Mouse (Mus musculus): ENCODE data around the gene Gfral. TPM values are rescaled to one million over a fixed set of nuclear protein-coding genes. Genes with fewer than 3 reads are reported as not detected.
"Not testable (repeated sequence)": the region's sequence is repeated elsewhere in the genome, so short reads cannot be mapped to it uniquely, and the experiment has no call there.

The Gfral gene
- polyA plus RNA-seq, 1 experiment from 2014 or later: not detected

DNA sequence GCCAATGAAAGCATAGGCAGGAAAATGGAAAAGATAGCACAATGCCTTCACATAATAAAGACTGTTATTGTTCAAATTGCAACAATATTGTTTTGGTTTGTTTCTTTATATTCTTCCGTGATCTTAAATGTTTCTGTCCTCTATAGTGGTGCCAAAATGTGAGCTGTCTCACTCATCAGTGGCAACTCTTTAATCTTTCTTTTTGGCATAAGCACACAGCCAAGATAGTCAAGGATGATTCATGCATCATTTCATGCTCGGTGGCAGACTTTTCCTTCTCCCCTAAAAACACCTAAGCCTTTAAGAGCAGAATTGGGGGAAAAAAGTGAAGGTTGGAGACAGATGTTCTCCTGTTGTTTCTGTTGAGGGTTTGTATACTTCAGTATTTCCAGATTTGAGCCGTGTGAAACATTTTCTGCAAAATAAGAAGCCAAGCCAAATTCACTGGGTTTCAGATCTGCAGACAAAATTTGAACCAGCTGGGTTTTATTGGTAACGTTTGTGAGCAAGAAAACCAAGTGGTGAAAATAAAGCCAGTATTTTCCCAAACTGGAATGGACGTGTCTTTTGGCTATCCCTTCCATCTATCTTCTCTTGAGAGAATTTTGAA, 40.7 kb downstream of the Gfral start:
- Histone ChIP-seq H3K79me2 (ENCODE audit: inconsistent target) (no peaks in the 10 kb centered on the region), H3K36me3 (ENCODE audit: inconsistent target) (no peaks in the 10 kb centered on the region), H3K27ac (no peak overlapping the region), H3K4me3 (ENCODE audit: inconsistent target) (no peak overlapping the region)
- WGBS (ENCODE audit: missing documents): 85% methylated on average over 5 of the region's 5 CpGs

DNA sequence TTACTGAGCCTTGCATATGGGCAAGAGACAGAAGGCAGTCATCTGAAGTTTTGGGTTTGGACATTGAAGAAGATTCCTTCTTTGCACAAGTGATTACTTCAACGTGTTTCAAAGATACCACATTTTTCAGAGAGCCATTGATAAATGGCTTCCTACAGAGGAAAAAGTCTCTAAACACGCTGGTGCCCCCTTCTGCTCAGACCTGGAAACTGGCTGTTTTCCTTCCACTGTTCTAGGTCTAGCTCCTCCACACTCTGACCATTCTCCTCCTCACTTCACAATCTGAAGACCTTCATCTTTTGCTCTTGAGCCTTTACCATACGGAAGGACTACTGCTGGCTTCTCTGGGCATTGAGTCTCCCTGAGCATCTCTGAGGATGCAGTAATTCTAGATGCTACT, 45.1 kb downstream of the Gfral start:
- Histone ChIP-seq H3K27ac (no peak overlapping the region), H3K4me3 (ENCODE audit: inconsistent target) (no peak overlapping the region), H3K79me2 (ENCODE audit: inconsistent target) (no peaks in the 10 kb centered on the region), H3K36me3 (ENCODE audit: inconsistent target) (no peaks in the 10 kb centered on the region)
- WGBS (ENCODE audit: missing documents): 57% methylated on average over 3 of the region's 3 CpGs

DNA sequence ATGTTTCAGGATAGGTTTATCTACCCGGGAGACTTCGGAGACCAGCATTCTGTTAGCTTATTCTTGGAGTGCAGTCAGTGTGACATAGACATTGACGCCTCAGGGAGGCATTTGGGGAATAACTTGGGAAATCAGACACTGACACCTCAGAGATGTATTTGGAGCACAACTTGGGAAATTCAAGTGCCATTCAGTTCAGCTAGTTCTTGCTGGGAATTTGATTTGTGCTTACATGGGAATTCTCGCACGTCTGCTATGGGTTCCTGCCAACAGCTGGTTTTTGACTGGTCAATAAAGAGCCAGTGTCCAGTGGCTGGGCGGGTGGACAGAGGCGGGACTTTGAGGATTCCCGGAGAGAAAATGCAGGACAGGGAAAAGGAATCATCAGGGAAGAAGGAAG, 51.0 kb downstream of the Gfral start:
- 81% methylated on average over 8 of the region's 8 CpGs for WGBS (ENCODE audit: missing documents)
- H3K4me3 ChIP-seq (ENCODE audit: inconsistent target): no peak overlapping the region
- no peaks in the 10 kb centered on the region for H3K79me2 ChIP-seq (ENCODE audit: inconsistent target)
- no peaks in the 10 kb centered on the region for H3K36me3 ChIP-seq (ENCODE audit: inconsistent target)
- H3K27ac ChIP-seq: no peak overlapping the region

DNA sequence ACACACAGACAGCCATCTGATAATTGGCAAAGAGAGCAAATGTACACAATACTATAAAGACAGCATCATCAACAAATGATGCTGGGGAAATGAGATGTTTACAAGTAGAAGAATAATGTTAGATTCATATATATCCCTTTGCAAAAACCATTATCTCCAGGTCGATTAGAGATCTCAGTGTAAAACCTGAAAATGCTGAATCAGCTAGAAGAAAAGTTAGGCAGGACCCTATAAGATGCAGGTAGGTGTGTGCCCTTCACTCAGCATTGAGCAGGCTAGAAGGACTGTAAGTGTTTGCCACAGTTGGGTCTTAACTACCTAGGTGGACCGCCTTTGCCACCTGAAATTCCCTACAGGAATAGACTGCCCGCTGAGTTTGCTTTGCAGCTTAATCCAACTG, 67.9 kb downstream of the Gfral start:
- Histone ChIP-seq H3K4me3 (ENCODE audit: inconsistent target) (no peak overlapping the region), H3K27ac (no peak overlapping the region), H3K79me2 (ENCODE audit: inconsistent target) (no peaks in the 10 kb centered on the region), H3K36me3 (ENCODE audit: inconsistent target) (no peaks in the 10 kb centered on the region)
- 84% methylated on average over 3 of the region's 3 CpGs for WGBS (ENCODE audit: missing documents)

DNA sequence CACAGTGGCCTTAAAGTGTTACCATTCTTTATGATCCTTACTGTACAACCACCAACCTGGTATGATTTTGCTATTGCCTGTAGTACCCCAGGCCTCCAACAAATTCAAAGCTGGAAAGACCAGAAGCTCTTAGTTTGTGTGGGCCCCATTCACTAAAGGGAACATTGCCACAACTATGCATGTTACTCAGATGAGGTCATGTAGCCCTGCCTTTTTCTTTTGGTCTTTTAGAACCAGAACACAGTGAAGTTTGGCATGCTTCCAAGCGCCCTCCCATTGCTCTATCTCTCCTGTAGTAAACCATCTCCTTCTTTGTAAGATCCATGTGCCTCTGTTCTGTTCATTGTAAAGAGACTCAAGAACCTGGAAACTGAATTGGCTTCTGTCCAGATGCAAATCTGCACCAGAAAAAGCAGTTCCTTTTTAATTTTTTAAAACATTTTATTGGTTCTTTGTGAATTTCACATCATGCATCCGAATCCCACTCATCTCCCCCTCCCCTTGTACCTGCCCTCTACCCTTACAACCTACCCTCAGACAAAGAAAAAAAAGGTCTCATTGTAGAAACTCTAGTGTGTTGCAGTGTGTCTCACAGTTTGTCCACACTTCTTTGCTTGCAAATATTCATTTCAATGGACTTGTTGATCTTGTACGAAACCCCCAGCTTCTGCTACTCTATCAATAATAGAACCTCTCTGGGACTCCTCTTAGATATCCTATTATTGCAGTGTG, 74.9 kb downstream of the Gfral start:
- H3K36me3 ChIP-seq (ENCODE audit: inconsistent target): no peaks in the 10 kb centered on the region
- H3K79me2 ChIP-seq (ENCODE audit: inconsistent target): no peaks in the 10 kb centered on the region
- no peak overlapping the region for H3K27ac ChIP-seq
- WGBS (ENCODE audit: missing documents): 85% methylated on average over 3 of the region's 3 CpGs
- no peak overlapping the region for H3K4me3 ChIP-seq (ENCODE audit: inconsistent target)

DNA sequence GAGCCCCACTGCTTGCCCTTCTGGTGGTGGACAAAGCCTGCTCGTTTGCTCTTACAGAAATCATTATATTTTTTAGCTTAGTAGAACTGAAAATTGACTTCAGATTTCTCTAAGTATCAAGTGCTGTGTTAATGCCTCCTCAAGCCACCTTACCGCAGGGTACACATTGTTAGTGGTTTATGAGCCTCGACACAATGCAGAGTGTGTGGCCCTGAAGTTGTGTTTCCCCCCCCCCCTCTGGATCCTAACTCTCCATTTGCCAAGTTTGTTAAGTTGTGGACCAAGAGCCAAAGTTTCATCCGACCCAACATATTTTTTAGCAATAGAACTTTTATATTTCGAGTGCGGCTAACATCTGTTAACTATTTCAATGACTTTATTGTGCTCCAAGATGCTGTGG, 79.4 kb downstream of the Gfral start:
- 90% methylated on average over 6 of the region's 6 CpGs for WGBS (ENCODE audit: missing documents)
- H3K36me3 ChIP-seq (ENCODE audit: inconsistent target): no peaks in the 10 kb centered on the region
- no peak overlapping the region for H3K4me3 ChIP-seq (ENCODE audit: inconsistent target)

DNA sequence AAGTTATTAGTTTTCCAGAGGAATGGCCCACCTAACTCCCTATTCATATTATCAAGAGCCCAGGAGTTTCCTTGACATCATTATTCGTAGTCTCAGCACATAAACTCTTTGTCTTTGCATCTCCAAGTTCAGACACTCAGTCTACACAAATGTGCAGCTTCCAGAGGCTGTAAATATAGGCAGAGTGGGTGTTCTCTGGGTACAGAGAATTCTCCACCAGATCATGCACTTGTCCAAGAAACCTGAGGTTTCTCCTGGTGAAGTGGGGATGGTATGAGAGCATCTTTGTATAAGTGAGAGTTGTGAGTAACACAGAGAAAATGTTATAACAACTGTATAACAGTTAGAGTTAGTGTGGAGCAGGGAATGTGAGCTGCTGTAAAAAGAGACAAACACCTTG, 84.1 kb downstream of the Gfral start:
- Histone ChIP-seq H3K36me3 (ENCODE audit: inconsistent target) (no peaks in the 10 kb centered on the region), H3K4me3 (ENCODE audit: inconsistent target) (no peak overlapping the region), H3K79me2 (ENCODE audit: inconsistent target) (no peaks in the 10 kb centered on the region), H3K27ac (no peak overlapping the region)
- WGBS (ENCODE audit: missing documents): 36% methylated on average over 1 of the region's 1 CpGs

More for the DNA sequence above, 79.4 kb downstream of the Gfral start:
- Histone ChIP-seq H3K27ac (no peak overlapping the region), H3K79me2 (ENCODE audit: inconsistent target) (no peaks in the 10 kb centered on the region)

DNA sequence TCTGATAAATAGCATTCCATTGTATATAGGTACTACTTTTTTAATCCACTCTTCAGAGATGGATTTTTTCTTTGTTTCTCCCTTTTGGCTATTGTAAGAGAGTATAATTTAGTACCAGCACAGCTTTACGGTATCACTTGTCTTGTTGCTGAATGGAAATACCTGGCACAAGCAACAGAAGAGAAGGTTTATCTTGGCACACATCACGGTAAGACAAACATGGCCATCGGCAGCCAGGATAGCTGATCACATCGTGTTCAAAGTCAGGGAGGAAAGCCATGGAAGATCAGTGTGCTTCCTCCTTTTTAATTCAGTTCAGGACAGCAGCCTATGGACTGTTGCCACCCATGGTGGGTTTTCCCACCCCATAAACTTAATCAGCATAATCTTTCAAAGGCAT, 89.2 kb downstream of the Gfral start:
- H3K27ac ChIP-seq: no peak overlapping the region
- 81% methylated on average over 4 of the region's 4 CpGs for WGBS (ENCODE audit: missing documents)
- H3K36me3 ChIP-seq (ENCODE audit: inconsistent target): no peaks in the 10 kb centered on the region
- no peak overlapping the region for H3K4me3 ChIP-seq (ENCODE audit: inconsistent target)
- H3K79me2 ChIP-seq (ENCODE audit: inconsistent target): no peaks in the 10 kb centered on the region

DNA sequence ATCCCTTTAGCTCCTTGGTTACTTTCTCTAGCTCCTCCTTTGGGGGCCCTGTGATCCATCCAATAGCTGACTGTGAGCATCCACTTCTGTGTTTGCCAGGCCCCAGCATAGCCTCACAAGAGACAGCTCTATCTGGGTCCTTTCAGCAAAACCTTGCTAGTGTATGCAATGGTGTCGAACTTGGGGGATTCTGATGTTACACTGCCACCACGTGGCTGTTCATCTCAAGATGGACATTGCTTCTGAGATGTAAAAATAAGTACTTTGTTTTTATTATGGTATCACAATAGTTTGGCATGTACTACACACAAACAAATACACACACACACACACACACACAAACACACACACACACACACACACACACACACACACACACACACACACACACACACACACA, 90.6 kb downstream of the Gfral start:
- 0% methylated on average over 2 of the region's 2 CpGs for WGBS (ENCODE audit: missing documents)
- H3K79me2 ChIP-seq (ENCODE audit: inconsistent target); H3K36me3 ChIP-seq (ENCODE audit: inconsistent target); H3K4me3 ChIP-seq (ENCODE audit: inconsistent target); H3K27ac ChIP-seq: not testable (repeated sequence)

Other genes with a start within 250 kb of the Gfral start
- not detected in 3 replicates for gene Hmgcll1, start 198.8 kb downstream of the Gfral start, polyA plus RNA-seq (2018)
- not detected in 3 replicates for gene Hcrtr2, start 110.2 kb upstream of the Gfral start, polyA plus RNA-seq (2018)